Mouse (Mus musculus): ENCODE measurements around the gene Prrc2c. TPM values are rescaled to one million over a fixed set of nuclear protein-coding genes. Genes with fewer than 3 reads are reported as not detected.
A peak's percentile ranks its signal among the peaks of the same experiment; 100 is the strongest.

Gene Prrc2c
- polyA plus RNA-seq, 1 experiment from 2014 or later, result 117 TPM

- Histone ChIP-seq H3K27me3 (replicated peaks; ENCODE audit: control insufficient read depth, insufficient read depth, low read length) (no peaks in the 10 kb centered on the region), H3K27ac (ENCODE audit: low read depth, low read length) (no peak overlapping the region), H3K9me3 (ENCODE audit: control insufficient read depth, low read length) (no peaks in the 10 kb centered on the region), H3K4me2 (ENCODE audit: low read length) (no peak overlapping the region), H3K36me3 (ENCODE audit: control insufficient read depth, insufficient read depth, low read length) (no peaks in the 10 kb centered on the region), H3K4me3 (ENCODE audit: low read length) (no peak overlapping the region), H3K9ac (ENCODE audit: low read depth, low read length) (no peak overlapping the region), H3K4me1 (ENCODE audit: control insufficient read depth, insufficient read depth, low read depth, low read length) (no peaks in the 10 kb centered on the region)
- WGBS, result 90% methylated on average over 5 of the region's 5 CpGs
- ATAC-seq, result no peak
Measured at GRCm38 (mm10) chr1:162748761-162749160, 8.4 kb upstream of the Prrc2c start.

DNA sequence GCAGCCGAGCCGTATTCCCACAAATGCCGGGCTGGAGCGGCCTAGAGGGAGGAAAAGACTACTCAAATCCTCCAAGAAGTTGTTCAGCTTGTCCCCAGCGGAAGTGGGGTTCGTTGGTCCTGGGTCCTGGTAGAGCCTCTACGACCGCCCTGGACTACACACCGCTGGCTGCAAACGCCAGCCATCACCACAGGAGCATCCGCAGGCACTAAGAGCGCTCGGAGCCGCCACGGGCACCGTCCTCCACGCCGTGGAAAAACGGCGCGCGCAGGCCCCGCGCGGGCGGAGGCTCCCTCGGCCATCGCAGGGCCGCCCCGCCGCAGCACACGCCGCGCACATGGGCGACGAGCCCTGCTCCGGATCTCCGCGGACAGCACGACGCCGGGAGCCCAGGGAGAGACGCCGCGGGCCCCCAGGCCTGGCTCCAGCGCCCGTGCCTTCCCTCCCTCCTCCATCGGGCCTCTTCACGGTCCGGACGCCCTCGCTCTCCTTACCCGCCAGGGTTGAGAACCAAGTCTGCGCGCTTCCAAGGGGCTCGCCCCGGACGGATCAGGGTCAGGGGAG is 443 bp downstream of the Prrc2c start:
- Histone ChIP-seq H3K9me3 (ENCODE audit: control insufficient read depth, low read length) (no peaks in the 10 kb centered on the region), H3K27me3 (replicated peaks; ENCODE audit: control insufficient read depth, insufficient read depth, low read length) (no peaks in the 10 kb centered on the region), H3K27ac (ENCODE audit: low read depth, low read length) (peak overlapping the region; percentile 99), H3K4me2 (ENCODE audit: low read length) (peak overlapping the region; percentile 67), H3K4me1 (ENCODE audit: control insufficient read depth, insufficient read depth, low read depth, low read length) (peaks cover 10% of the 10 kb centered on the region), H3K4me3 (ENCODE audit: low read length) (peak overlapping the region; percentile 97), H3K36me3 (ENCODE audit: control insufficient read depth, insufficient read depth, low read length) (no peaks in the 10 kb centered on the region), H3K9ac (ENCODE audit: low read depth, low read length) (peak overlapping the region; percentile 91)
- ATAC-seq, result peak; percentile 91
- WGBS, result 0% methylated on average over 53 of the region's 58 CpGs

GRCm38 (mm10) chr1:162739406-162739805 is 950 bp downstream of the Prrc2c start:
- H3K27me3 ChIP-seq (replicated peaks; ENCODE audit: control insufficient read depth, insufficient read depth, low read length), result no peaks in the 10 kb centered on the region
- H3K4me2 ChIP-seq (ENCODE audit: low read length), result peak overlapping the region; percentile 67
- peaks cover 10% of the 10 kb centered on the region for H3K4me1 ChIP-seq (ENCODE audit: control insufficient read depth, insufficient read depth, low read depth, low read length)
- peak overlapping the region; percentile 97 for H3K4me3 ChIP-seq (ENCODE audit: low read length)
- peak overlapping the region; percentile 99 for H3K27ac ChIP-seq (ENCODE audit: low read depth, low read length)
- H3K9me3 ChIP-seq (ENCODE audit: control insufficient read depth, low read length), result no peaks in the 10 kb centered on the region
- ATAC-seq, result no peak; the same call in 1 of the 2 replicates
- H3K9ac ChIP-seq (ENCODE audit: low read depth, low read length), result peak overlapping the region; percentile 91
- no peaks in the 10 kb centered on the region for H3K36me3 ChIP-seq (ENCODE audit: control insufficient read depth, insufficient read depth, low read length)
- WGBS, result 1% methylated on average over 10 of the region's 10 CpGs

DNA sequence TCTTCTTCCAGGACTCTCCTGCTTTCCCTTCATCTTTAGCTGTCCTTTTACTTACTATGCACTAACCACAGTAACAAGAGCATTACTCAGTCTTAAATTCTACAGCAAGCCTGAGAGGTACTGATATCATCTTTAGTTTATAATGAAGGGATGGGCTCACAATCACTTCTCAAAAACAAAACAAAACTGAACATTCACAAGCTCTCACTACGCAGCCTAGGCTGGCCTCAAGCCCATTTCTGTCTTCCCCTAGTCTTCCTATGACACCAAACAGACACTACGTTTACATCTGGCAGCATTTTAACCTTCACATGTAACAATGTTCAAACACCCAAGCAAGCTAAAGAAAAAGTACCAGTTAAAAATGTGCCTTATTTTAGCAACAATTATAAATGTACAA is 1.9 kb downstream of the Prrc2c start:
- 30% methylated on average over 2 of the region's 2 CpGs for WGBS
- Histone ChIP-seq H3K4me3 (ENCODE audit: low read length) (peak overlapping the region; percentile 97), H3K27ac (ENCODE audit: low read depth, low read length) (no peak overlapping the region), H3K9me3 (ENCODE audit: control insufficient read depth, low read length) (no peaks in the 10 kb centered on the region), H3K27me3 (replicated peaks; ENCODE audit: control insufficient read depth, insufficient read depth, low read length) (no peaks in the 10 kb centered on the region), H3K9ac (ENCODE audit: low read depth, low read length) (peak overlapping the region; percentile 91), H3K4me1 (ENCODE audit: control insufficient read depth, insufficient read depth, low read depth, low read length) (peaks cover 10% of the 10 kb centered on the region), H3K36me3 (ENCODE audit: control insufficient read depth, insufficient read depth, low read length) (no peaks in the 10 kb centered on the region), H3K4me2 (ENCODE audit: low read length) (peak overlapping the region; percentile 67)
- no peak for ATAC-seq

GRCm38 (mm10) chr1:162735084-162735483 is 5.3 kb downstream of the Prrc2c start:
- H3K4me1 ChIP-seq (ENCODE audit: control insufficient read depth, insufficient read depth, low read depth, low read length), result peaks cover 10% of the 10 kb centered on the region
- H3K4me3 ChIP-seq (ENCODE audit: low read length), result no peak overlapping the region
- H3K9ac ChIP-seq (ENCODE audit: low read depth, low read length), result no peak overlapping the region
- 91% methylated on average over 4 of the region's 4 CpGs for WGBS
- ATAC-seq, result no peak
- no peaks in the 10 kb centered on the region for H3K36me3 ChIP-seq (ENCODE audit: control insufficient read depth, insufficient read depth, low read length)
- no peak overlapping the region for H3K27ac ChIP-seq (ENCODE audit: low read depth, low read length)
- no peaks in the 10 kb centered on the region for H3K27me3 ChIP-seq (replicated peaks; ENCODE audit: control insufficient read depth, insufficient read depth, low read length)
- no peaks in the 10 kb centered on the region for H3K9me3 ChIP-seq (ENCODE audit: control insufficient read depth, low read length)
- H3K4me2 ChIP-seq (ENCODE audit: low read length), result no peak overlapping the region

GRCm38 (mm10) chr1:162734283-162734682 is 6.1 kb downstream of the Prrc2c start:
- H3K9me3 ChIP-seq (ENCODE audit: control insufficient read depth, low read length), result no peaks in the 10 kb centered on the region
- no peak overlapping the region for H3K27ac ChIP-seq (ENCODE audit: low read depth, low read length)
- WGBS, result 89% methylated on average over 1 of the region's 1 CpGs
- no peak overlapping the region for H3K9ac ChIP-seq (ENCODE audit: low read depth, low read length)
- no peak for ATAC-seq
- H3K36me3 ChIP-seq (ENCODE audit: control insufficient read depth, insufficient read depth, low read length), result no peaks in the 10 kb centered on the region
- no peak overlapping the region for H3K4me2 ChIP-seq (ENCODE audit: low read length)
- H3K27me3 ChIP-seq (replicated peaks; ENCODE audit: control insufficient read depth, insufficient read depth, low read length), result no peaks in the 10 kb centered on the region
- no peak overlapping the region for H3K4me3 ChIP-seq (ENCODE audit: low read length)
- H3K4me1 ChIP-seq (ENCODE audit: control insufficient read depth, insufficient read depth, low read depth, low read length), result peaks cover 10% of the 10 kb centered on the region

DNA sequence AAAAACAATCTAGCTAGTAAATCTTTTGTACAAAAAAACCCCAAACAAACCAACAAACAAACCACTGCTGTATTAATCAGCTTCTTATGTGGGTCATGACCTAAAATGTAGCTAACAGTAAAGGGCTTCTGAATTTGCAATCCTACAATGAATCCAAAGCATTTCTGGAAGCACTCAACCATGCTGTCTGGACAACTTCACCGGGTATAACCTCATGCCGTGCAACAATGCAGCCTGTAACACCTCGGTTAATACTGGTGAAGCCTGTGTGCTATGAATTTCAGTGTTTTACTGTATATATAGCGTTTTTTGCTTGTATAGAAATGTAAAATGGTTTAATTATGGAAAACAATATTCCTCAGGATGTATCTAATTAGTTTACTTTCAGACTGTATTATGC is 8.3 kb downstream of the Prrc2c start:
- Histone ChIP-seq H3K27me3 (replicated peaks; ENCODE audit: control insufficient read depth, insufficient read depth, low read length) (no peaks in the 10 kb centered on the region), H3K27ac (ENCODE audit: low read depth, low read length) (no peak overlapping the region), H3K4me2 (ENCODE audit: low read length) (no peak overlapping the region), H3K4me3 (ENCODE audit: low read length) (no peak overlapping the region), H3K4me1 (ENCODE audit: control insufficient read depth, insufficient read depth, low read depth, low read length) (no peaks in the 10 kb centered on the region; the same call in none of the 2 replicates), H3K9ac (ENCODE audit: low read depth, low read length) (no peak overlapping the region), H3K9me3 (ENCODE audit: control insufficient read depth, low read length) (no peaks in the 10 kb centered on the region), H3K36me3 (ENCODE audit: control insufficient read depth, insufficient read depth, low read length) (no peaks in the 10 kb centered on the region)
- WGBS, result 52% methylated on average over 4 of the region's 4 CpGs
- ATAC-seq, result no peak

GRCm38 (mm10) chr1:162729436-162729835 is 10.9 kb downstream of the Prrc2c start:
- no peak for ATAC-seq
- H3K27ac ChIP-seq (ENCODE audit: low read depth, low read length), result no peak overlapping the region
- WGBS, result 29% methylated on average over 2 of the region's 2 CpGs
- H3K27me3 ChIP-seq (replicated peaks; ENCODE audit: control insufficient read depth, insufficient read depth, low read length), result no peaks in the 10 kb centered on the region
- no peak overlapping the region for H3K9ac ChIP-seq (ENCODE audit: low read depth, low read length)
- no peaks in the 10 kb centered on the region for H3K36me3 ChIP-seq (ENCODE audit: control insufficient read depth, insufficient read depth, low read length)
- no peak overlapping the region for H3K4me2 ChIP-seq (ENCODE audit: low read length)
- no peak overlapping the region for H3K4me3 ChIP-seq (ENCODE audit: low read length)
- H3K9me3 ChIP-seq (ENCODE audit: control insufficient read depth, low read length), result no peaks in the 10 kb centered on the region
- H3K4me1 ChIP-seq (ENCODE audit: control insufficient read depth, insufficient read depth, low read depth, low read length), result no peaks in the 10 kb centered on the region; the same call in none of the 2 replicates

- Histone ChIP-seq H3K4me2 (ENCODE audit: low read length) (no peak overlapping the region), H3K4me1 (ENCODE audit: control insufficient read depth, insufficient read depth, low read depth, low read length) (no peaks in the 10 kb centered on the region; the same call in none of the 2 replicates), H3K4me3 (ENCODE audit: low read length) (no peak overlapping the region), H3K9me3 (ENCODE audit: control insufficient read depth, low read length) (no peaks in the 10 kb centered on the region), H3K27me3 (replicated peaks; ENCODE audit: control insufficient read depth, insufficient read depth, low read length) (no peaks in the 10 kb centered on the region), H3K27ac (ENCODE audit: low read depth, low read length) (no peak overlapping the region), H3K36me3 (ENCODE audit: control insufficient read depth, insufficient read depth, low read length) (0 out of 2 replicates have a peak, but pooled peaks cover under 1% of the 10 kb centered on the region), H3K9ac (ENCODE audit: low read depth, low read length) (no peak overlapping the region)
- 90% methylated on average over 6 of the region's 6 CpGs for whole genome bisulfite sequencing
- no peak for ATAC-seq
Measured at GRCm38 (mm10) chr1:162727981-162728380, 12.4 kb downstream of the Prrc2c start.
